Mouse (Mus musculus): Measurements from ENCODE around the gene Cnn3. TPM values are rescaled to one million over a fixed set of nuclear protein-coding genes. Genes with fewer than 3 reads are reported as not detected.

Gene Cnn3
- total RNA-seq (2022) = 100 to 1,000 TPM; 268 to 287 (median 284) TPM

DNA sequence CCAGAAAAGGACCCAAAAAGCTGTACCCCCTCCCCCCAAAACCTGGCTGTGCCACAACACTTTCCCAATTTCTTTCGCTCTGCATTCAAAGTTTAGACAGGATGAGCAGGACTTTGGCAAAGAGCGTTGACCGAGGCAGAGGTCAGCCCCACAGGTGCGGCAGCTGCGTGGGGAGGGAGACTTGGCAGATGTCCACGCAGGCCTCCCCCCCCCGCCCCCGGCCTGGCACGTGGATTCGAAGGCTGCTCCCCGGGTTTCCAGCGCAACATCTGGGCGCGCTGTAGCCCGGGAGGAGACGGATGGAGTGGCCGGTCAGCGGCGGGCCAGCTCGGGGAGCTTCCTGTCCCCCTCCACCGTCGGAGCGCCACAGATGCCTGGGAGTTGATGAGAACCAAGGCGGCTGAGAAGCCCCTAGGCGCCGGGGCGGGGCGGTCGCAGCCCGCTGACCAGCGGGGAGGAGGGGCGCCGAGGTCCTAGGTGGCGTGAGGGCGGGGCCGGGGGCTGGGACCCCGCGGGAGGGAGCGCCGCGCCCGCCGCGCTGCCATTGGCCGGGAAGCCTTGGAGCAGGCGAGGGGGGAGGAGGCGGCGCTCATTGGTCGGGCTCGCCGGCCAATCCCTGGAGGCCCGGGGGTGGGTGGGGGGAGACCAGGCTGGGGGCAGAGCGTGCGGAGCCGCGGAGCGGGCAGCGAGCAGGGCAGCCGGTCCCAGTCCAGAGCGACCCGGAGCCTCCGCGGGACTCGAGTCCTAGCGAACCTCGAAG, at the start of gene Cnn3:
TSS of gene Cnn3 (plus strand) at position 637 of the 760 bp plus-strand sequence.
- peak; percentile 88 for DNase-seq

DNA sequence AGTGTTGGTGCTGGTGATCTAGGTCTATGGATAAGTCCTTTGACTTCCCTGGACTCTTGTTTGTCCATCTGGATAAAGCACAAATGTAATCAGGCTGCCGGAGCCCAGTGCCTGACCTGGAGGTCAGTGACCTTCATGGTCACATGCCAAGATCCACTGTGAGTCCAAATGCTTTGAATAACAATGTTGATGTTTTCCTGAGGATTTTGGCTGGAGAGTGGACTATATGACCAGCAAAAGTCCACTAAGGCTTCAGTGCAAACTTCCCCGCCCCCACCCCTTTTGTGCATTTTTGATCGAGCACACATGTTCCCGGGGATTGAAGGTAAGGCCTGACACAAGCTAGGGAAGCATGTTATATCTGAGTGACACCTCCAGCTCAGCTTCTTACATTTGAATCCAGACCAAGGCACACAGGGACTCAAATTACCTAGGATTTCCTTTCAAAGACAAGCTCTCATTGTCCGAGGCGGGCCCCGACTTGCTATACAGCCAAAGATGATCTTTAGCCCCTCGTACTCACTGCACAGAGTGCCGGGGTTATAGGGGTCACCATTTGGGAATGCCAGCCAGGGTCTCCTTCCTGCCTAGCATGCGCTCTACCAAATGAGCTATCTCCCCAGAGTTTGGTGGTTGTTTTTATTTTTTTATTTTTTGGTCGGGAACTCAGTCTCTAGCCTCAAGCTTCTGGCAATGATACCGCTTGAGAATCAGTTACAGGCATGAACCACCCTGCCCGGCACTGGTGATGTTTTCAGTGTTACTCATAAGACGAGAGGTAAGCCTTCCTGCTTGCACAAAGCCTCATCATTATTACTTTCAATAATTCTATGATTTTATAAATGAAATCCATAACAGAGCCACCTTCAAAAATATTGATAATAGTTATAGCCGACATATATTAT, 47.3 kb upstream of the Cnn3 start:
- peak; percentile 42 for DNase-seq

DNA sequence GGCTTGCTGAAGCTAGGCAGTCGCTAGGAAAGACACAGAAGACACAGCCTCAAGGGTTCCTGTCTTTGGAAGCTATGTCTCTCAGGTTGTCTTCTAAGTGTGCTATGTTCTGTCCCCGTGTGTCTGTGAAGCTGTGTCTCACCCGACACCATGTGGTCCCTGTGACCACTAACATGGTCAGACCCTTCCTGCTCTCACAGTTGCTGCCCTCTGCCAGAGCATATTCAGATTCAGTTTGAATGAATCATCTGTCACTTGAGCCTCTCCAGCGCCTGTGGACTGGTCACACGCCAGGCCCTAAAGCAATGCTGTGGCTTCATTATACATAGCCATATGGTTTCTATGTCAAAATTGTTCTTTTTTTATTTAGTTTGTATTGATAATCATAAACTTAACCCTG, 46.6 kb upstream of the Cnn3 start:
- DNase-seq = no peak

DNA sequence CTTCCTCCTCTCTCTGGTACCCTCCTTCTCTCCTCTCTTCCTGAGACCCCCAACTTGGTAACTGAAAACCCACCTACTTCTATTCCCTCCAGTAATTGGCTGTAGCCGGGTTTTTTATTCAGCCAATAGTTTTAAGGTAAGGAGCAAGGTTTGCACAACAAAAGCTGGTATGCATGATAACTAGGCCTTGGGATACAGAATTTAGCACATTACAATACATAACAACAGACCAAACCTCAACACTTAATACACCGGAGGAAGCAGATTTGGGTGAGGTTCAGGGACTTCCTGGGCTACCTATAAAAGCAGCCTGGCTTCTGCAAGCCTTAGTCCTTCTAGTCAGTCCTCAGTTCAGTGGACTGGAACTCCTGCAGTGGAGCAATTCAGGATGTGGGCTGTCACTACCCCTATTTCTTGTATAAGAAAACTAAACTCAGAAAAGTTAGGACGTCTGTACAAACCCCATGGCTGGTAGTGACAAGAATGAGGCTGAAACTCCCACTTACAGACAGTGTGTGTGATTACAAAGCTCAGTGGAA, 38.8 kb upstream of the Cnn3 start:
- DNase-seq = no peak

DNA sequence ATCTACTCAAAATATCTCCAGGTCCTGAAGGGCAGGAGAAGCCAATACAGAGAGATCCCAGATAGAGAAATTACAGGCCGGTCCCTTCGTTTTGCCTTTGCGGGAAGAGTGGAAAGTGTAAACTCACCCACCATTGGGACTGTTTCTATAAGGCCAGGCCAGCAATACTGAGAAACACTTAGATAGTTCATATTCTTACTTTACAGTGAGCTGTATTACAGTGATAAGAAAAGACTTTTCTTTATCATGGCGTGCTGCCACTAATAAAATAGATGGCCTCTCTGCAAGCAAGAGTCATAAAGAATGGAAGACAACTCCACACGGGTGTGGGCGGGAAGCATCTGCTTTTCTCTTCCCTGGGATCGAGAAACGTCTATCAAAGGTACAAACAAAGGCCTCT, 36.9 kb upstream of the Cnn3 start:
- no peak for DNase-seq

DNA sequence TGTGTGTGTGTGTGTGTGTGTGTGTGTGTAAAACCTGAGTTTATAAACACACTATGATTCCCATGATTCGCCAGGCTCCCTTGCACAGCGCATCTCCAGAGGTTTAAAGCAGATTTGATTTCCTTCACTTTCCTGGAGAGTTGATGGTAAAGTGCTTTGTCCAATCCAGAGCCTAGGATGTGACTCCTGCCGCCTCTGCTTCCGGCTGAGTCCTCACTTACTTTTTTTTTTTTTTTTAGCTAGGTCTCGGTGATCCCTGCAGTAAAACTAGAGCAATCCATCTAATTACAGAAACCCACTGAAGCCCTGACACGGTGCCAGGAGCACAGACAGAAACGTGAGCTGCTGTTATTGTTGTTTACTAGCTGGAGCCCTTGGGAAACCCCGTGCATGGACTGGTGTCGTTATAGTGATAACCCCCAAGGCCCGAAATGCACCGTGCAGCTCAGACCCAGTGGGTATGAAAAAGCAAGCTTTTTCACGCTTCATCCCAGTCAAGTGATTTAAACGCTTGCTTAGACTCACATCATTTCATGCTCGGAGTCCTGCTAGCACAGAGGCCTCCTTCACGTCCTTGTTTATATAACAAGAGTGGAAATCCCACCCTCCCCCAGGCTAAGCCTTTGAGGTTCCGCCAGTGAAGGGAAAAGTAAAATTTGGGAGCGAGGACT, 36.3 kb upstream of the Cnn3 start:
- DNase-seq = no peak

DNA sequence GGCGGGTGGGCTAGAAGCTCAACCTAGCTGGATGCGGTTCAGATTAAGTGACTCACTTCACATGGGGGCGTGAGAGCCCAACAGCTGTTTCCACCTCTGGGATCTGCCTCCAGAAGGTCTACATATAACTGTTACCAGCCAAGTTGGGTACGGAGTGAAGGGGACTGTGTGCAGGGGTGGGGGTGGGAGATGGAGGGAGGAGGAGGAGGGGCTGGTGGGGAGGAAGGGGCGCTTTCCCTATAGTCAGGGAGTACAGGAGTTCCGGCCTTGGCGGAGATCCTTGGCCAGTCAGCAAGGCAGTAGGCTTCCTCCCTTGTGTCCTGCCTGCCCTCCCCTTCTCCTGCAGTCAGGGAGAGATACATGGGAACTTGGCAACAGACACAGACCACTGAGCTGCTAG, 35.6 kb upstream of the Cnn3 start:
- DNase-seq = no peak

DNA sequence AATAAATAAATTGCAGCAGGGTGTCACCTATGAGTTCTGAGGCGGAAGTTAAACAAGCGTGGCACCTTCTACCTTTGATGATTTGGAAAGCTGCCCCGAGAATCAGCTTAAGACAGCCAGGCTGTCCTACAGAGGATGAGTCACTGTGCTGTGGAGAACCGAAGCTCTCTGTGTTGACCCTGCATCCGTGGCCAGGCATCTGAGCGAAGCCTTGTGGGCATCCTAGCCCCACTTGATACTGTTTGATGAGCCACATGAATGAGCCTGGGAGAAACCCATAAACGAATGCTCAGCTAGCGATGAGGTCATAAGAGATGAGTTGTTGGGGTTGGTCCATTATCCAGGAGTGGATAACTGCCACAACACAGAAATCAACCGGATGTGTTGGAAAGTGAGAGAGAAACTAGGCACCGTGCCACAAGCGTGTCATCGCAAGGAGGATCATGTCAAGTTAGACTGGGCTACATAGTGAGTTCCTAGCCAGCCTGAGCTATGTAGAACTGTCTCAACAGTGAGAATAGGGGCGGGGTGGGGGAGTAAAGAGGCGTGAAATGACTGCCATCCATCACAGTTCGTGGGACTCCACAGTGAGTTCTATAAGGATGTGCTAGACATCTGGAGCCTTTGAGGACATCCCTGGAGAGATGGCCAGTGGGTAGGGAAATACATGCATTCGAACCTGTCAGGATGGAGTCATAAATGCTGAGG, 30.6 kb upstream of the Cnn3 start:
- DNase-seq = no peak

DNA sequence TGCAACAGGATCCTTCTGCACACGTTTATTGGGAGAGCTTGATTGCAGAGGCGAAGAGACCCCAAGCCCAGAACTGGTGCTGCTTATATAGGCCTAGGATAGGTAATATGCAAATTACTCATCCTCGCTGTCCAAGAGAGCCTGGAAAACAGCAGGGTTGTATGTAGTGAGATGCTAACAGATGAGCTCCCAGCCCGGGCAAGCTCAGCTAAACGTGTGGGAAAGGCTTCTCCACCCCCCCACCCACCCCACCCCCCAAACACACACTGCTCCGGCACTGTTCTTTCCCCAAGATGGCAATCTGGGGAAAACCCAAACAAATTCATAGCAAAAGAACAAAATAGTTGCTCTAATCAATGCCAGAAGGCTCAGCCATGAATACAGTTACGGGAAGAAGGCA, 29.7 kb upstream of the Cnn3 start:
- no peak for DNase-seq

DNA sequence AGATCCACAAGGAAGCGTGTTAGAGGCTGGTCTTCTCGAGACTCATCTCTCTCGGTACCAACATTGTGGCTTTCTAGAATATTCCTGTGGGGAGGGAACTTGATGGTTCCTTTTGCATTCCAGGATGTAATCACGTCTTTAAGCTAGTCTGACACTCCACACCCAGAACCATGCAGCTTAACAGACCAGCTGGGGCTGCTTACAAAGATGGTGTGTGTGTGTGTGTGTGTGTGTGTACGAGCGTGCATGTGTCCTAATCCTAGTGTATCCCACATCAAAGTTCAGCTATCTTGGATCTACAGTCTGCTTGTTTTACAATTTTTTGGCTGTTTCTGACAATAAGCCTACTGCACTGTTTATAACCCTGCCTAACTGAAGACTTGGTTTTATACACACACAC, 29.3 kb upstream of the Cnn3 start:
- DNase-seq = no peak

DNA sequence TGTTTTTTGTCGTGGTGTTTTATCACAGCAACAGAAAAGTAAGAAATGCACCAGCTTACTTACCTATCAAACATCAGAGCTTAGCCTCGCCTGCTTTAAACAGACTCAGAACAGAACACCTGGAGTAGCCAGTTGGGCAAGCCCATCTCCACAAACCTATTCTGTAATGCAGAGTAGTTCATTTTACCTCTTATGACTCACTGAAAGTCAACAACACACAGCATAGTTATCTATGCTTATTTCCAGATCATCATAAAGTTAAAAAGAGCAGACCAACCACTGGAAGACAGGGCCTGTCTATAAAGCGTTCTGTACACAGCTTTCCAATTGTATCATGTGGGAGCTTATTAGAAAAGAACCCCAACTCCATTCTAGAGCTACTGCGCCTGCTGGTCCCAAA, 24.9 kb upstream of the Cnn3 start:
- DNase-seq = no peak

DNA sequence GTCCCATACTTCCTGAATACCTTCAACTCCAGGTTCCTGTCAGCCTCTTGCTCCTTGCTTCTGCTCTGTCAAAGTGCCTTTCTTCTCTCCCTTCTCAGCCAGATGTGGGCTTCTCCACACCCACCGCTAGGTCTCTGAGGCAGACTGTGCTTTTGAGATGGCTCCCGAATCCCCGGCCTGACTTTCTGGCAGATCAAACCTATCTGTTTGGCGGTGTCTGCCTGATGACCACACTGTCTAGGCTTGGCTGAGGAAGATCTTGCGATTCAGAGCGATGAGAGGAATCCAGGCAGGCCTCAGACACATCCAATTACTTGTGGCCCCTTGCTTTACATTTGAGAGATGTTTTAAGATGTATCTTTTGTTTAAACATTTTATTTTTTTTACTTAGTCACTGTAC, 24.2 kb upstream of the Cnn3 start:
- no peak for DNase-seq

DNA sequence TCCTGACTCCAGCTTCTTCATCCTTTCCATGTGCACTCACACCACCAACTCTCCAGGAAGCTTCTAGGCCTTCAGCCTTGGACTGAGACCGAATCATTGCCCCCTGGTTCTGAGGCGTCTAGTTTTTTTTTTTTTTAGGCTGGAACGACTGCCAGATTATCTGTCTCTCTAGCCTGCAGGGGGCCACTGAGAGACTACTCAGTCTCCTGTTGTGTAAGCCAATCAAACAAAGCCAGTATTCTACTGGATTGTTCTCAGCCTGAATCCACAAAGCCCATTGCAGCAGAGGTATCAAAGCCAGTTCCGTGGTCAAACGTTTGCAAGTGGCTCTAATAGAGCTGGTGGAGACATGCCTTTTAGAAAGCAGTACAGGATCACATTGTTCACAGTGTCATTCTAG, 22.8 kb upstream of the Cnn3 start:
- DNase-seq = no peak

DNA sequence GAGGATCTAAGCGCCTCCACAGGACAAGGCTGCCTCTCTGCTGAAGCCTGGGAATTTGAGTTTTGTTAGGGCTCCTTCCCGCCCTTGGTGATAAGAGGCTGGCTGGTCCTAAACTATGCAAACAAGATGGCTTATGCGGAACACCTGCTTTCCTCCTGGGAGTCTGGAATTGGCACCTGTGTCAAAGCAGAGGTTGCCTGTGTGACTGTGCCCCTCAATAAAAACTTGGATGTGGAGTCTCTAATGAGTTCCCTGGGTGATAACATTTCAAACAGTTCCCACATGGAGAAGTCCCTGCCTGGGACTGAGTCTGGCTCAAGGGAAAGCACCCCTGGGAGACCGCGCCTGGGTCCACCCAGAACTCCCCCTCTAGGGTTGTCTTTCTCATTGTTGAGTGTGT, 21.2 kb upstream of the Cnn3 start:
- no peak for DNase-seq

DNA sequence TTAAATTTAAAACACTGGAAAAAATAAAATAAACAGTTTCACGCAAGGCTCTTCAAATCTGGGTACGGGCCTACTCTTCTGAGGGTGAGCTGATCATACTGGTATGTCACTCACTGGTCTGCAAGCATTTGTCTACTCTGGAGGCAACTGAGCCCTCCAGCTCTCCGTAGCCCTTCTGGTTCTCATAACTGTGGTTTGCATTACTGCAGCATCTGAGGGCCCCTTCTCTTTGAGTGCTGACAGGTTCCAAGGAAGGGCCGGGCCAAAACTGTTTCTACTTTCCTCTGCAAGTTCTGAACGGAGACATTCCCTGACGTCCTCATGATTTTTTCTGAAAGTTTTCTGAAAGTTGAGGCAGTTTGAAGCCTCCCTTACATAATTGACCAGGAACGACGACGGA, 18.9 kb upstream of the Cnn3 start:
- DNase-seq = no peak

DNA sequence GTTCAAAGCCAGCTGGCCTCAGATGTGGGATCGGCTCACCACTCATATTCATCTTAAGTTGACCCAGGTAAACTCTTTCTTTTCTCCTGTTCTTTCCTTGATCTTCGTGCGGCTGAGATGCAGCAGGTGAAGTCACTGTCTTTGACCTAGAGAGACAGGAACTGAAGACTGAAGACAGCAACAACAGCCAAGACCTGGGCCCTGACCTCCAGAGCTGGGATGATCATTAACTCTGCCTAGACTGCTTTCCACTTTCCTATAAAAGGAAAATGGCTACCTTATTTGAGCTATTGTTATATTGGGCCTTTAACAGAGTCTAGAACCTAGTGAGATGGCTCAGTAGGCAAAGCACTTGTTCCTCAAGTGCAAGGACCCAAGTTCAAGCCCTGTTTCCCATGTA, 17.9 kb upstream of the Cnn3 start:
- no peak for DNase-seq

DNA sequence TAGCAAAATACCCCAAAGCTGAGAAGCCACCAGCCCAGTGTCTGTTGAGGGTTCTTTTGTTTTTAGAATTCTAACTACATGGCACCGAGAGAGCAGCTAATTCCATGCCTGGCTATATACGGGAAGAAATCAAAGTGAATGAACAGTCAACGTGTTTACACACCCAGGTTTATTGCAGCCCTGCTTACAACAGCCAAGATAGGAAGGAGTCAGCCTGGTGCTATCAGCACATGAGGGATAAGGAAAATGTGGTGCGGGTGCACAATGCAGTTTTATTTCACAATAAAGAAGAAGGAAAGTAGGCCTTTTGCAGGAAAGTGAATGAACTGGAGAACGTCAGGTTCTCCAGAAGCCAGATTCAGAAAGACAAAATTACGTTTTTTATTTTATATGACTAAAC, 14.8 kb upstream of the Cnn3 start:
- DNase-seq = no peak

DNA sequence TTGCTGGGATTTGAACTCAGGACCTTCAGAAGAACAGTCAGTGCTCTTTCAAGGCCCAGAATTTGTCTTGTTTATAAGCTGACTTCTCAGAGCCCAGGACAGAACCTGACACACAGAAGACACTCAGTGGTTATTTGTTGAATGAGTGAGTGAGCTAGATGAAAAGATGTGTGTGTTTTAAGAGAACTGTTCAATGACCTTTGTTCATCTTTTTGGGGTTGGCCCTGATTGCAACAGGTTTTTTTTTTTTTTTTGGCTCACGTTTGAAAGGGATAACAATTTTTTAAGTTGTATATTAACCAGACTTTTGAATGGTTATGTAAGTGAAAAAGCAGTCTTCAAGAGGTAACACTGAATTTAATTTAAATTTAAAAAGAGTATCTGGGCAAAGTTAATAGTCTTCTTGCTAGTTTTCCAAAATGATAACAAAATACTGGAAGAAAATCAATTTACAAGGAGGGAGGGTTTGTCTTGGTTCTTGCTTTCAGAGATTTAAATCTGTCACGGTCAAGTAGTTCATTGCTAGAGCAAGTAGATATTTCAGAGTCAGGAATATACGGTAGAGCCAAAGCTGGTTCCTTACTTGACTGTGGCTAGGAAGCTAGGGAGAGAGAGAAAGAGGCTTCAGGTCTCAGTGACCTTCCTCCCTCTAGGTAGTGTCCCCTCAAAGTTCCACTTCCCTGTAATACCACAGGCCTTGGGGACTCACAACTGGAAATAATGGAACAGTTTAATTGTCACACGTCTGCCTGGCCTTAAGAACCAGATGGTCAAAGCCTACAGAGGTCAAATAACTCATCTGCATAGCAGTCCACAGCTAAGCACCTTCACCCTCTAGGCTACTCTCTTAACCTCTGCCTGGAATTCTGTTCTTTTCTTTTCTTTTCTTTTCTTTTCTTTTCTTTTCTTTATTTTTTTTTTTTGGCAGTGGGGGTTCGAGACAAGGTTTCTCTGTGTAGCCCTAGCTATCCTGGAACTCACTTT, 9.8 kb upstream of the Cnn3 start:
- no peak for DNase-seq

DNA sequence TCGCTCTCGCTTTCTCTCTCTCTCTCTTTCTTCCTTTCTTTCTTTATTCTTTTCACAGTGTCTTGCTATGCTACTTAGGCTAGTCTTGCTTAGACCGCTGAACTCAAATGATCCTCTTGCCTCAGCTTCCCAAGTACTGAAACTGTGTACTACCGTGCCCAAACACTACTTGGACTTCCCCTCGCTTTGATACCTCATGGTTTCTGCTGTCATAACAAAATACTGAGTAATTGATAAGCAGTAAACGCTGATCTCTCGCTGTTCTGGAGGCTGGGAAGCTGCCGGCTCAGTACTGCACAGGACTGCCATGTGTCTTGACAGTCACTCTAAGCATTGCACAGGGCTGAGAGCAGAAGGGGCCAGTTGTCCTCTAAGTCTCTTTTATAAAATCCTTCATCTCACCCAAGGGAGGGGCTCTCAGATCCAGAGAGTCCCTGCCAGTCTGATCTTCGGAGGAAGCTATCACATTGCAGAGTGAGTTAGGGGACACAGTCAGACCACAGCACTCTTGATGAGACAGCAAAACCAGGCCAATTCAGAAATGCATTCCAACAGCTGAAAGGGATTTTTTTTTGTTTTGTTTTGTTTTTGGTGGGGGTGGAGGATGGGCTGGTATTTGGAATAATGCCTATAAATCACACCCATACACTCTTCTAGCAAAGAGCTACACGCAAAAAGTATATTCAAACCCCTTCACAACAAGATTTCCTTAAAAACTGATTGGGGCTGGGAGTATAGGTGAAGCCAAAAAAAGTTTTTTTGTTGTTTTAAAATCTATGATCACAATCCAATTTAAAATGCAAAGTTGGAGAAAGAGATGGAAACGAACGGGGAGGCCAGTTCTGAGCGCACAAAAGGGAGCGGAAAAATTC, 8.7 kb upstream of the Cnn3 start:
- no peak for DNase-seq

DNA sequence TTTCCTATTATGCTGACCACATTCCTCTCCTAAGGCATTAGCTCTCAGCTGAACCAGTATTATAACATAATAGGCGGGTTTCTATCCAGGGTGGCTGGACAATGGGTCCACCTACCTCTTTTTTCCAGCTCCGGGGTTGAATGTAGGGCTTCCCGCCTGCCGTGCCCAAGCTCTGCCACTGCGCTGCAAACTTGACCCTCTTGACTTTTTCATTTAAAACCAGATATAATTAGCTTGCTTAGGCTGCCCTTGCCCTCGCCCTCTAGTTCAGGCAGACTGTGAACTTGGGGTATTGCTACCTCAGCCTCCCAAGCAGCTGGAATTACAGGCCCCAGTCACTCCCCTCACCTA, 8.1 kb upstream of the Cnn3 start:
- no peak for DNase-seq

Measured in adrenal gland, adult 8-10 months (tissue).